Mouse (Mus musculus): ENCODE data around the gene Atp13a5. TPM values are rescaled to one million over a fixed set of nuclear protein-coding genes. Genes with fewer than 3 reads are reported as not detected.

Atp13a5 gene
- polyA plus RNA-seq (2016; fragmentation: Nextera tagmentation; extraction: Ambion mirVana) = 0.04 TPM in 1 of 2 replicates, not detected in the other

- Histone ChIP-seq H3K36me3 (no peaks in the 10 kb centered on the region), H3K4me2 (no peak within 1 kb of the TSS), H3K9ac (no peak within 1 kb of the TSS), H3K4me1 (replicated peaks) (no peaks in the 10 kb centered on the region), H3K27me3 (replicated peaks) (no peaks in the 10 kb centered on the region), H3K4me3 (no peak within 1 kb of the TSS), H3K27ac (ENCODE audit: poor library complexity, severe bottlenecking) (no peak within 1 kb of the TSS), H3K9me3 (replicated peaks) (no peaks in the 10 kb centered on the region)
- ATAC-seq (ENCODE audit: insufficient number of reproducible peaks, low FRiP score) = no peak
- 66% methylated on average over 4 of the region's 4 CpGs for WGBS
Measured at GRCm38 (mm10) chr16:29378458-29378857, at the start of gene Atp13a5. Atp13a5 (minus strand) TSS chr16:29378732.

GRCm38 (mm10) chr16:29414822-29415221 is 36.3 kb upstream of the Atp13a5 start:
- no peak for ATAC-seq (ENCODE audit: insufficient number of reproducible peaks, low FRiP score)
- Histone ChIP-seq H3K9me3 (replicated peaks) (0 out of 2 replicates have a peak, but pooled peaks cover 4% of the 10 kb centered on the region), H3K4me2 (no peak overlapping the region), H3K9ac (no peak overlapping the region), H3K27ac (ENCODE audit: poor library complexity, severe bottlenecking) (no peak overlapping the region), H3K36me3 (no peaks in the 10 kb centered on the region), H3K4me3 (no peak overlapping the region), H3K4me1 (replicated peaks) (no peaks in the 10 kb centered on the region), H3K27me3 (replicated peaks) (no peaks in the 10 kb centered on the region)
- WGBS = 75% methylated on average over 6 of the region's 6 CpGs

- no peak overlapping the region for H3K4me3 ChIP-seq
- no peaks in the 10 kb centered on the region for H3K36me3 ChIP-seq
- H3K4me2 ChIP-seq = no peak overlapping the region
- no peaks in the 10 kb centered on the region for H3K27me3 ChIP-seq (replicated peaks)
- H3K9me3 ChIP-seq (replicated peaks) = 0 out of 2 replicates have a peak, but pooled peaks cover 2% of the 10 kb centered on the region
- no peak for ATAC-seq (ENCODE audit: insufficient number of reproducible peaks, low FRiP score)
- no peak overlapping the region for H3K9ac ChIP-seq
- H3K4me1 ChIP-seq (replicated peaks) = no peaks in the 10 kb centered on the region
- H3K27ac ChIP-seq (ENCODE audit: poor library complexity, severe bottlenecking) = no peak overlapping the region
- 83% methylated on average over 10 of the region's 10 CpGs for WGBS
Measured at GRCm38 (mm10) chr16:29407319-29407718, 28.8 kb upstream of the Atp13a5 start.

- Histone ChIP-seq H3K4me1 (replicated peaks) (no peaks in the 10 kb centered on the region), H3K4me3 (no peak overlapping the region), H3K9ac (no peak overlapping the region), H3K36me3 (no peaks in the 10 kb centered on the region), H3K4me2 (no peak overlapping the region), H3K27me3 (replicated peaks) (no peaks in the 10 kb centered on the region), H3K27ac (ENCODE audit: poor library complexity, severe bottlenecking) (no peak overlapping the region), H3K9me3 (replicated peaks) (no peaks in the 10 kb centered on the region)
- 82% methylated on average over 2 of the region's 2 CpGs for WGBS
- no peak for ATAC-seq (ENCODE audit: insufficient number of reproducible peaks, low FRiP score)
Measured at GRCm38 (mm10) chr16:29399079-29399478, 20.5 kb upstream of the Atp13a5 start.

- Histone ChIP-seq H3K9me3 (replicated peaks) (no peaks in the 10 kb centered on the region), H3K9ac (no peak overlapping the region), H3K4me2 (no peak overlapping the region), H3K4me3 (no peak overlapping the region), H3K4me1 (replicated peaks) (no peaks in the 10 kb centered on the region), H3K27ac (ENCODE audit: poor library complexity, severe bottlenecking) (no peak overlapping the region), H3K27me3 (replicated peaks) (no peaks in the 10 kb centered on the region), H3K36me3 (no peaks in the 10 kb centered on the region)
- ATAC-seq (ENCODE audit: insufficient number of reproducible peaks, low FRiP score) = no peak
- 81% methylated on average over 4 of the region's 4 CpGs for WGBS
Measured at GRCm38 (mm10) chr16:29384781-29385180, 6.2 kb upstream of the Atp13a5 start.

GRCm38 (mm10) chr16:29374636-29375035 is 3.9 kb downstream of the Atp13a5 start:
- H3K27ac ChIP-seq (ENCODE audit: poor library complexity, severe bottlenecking) = no peak overlapping the region
- no peaks in the 10 kb centered on the region for H3K9me3 ChIP-seq (replicated peaks)
- no peak overlapping the region for H3K4me3 ChIP-seq
- WGBS = 81% methylated on average over 8 of the region's 8 CpGs
- H3K36me3 ChIP-seq = no peaks in the 10 kb centered on the region
- H3K4me1 ChIP-seq (replicated peaks) = no peaks in the 10 kb centered on the region
- no peak overlapping the region for H3K9ac ChIP-seq
- H3K27me3 ChIP-seq (replicated peaks) = no peaks in the 10 kb centered on the region
- no peak for ATAC-seq (ENCODE audit: insufficient number of reproducible peaks, low FRiP score)
- H3K4me2 ChIP-seq = no peak overlapping the region

GRCm38 (mm10) chr16:29331351-29332044 is 47.0 kb downstream of the Atp13a5 start:
- no peak overlapping the region for H3K4me3 ChIP-seq
- H3K4me2 ChIP-seq = no peak overlapping the region
- no peaks in the 10 kb centered on the region for H3K4me1 ChIP-seq (replicated peaks)
- no peaks in the 10 kb centered on the region for H3K27me3 ChIP-seq (replicated peaks)
- 76% methylated on average over 3 of the region's 3 CpGs for WGBS
- no peak for ATAC-seq (ENCODE audit: insufficient number of reproducible peaks, low FRiP score)
- H3K36me3 ChIP-seq = no peaks in the 10 kb centered on the region
- H3K9ac ChIP-seq = no peak overlapping the region
- no peaks in the 10 kb centered on the region for H3K9me3 ChIP-seq (replicated peaks)
- H3K27ac ChIP-seq (ENCODE audit: poor library complexity, severe bottlenecking) = no peak overlapping the region

- no peak overlapping the region for H3K27ac ChIP-seq (ENCODE audit: poor library complexity, severe bottlenecking)
- H3K27me3 ChIP-seq (replicated peaks) = no peaks in the 10 kb centered on the region
- H3K4me3 ChIP-seq = no peak overlapping the region
- no peaks in the 10 kb centered on the region for H3K4me1 ChIP-seq (replicated peaks)
- WGBS = 61% methylated on average over 5 of the region's 5 CpGs
- ATAC-seq (ENCODE audit: insufficient number of reproducible peaks, low FRiP score) = no peak
- H3K4me2 ChIP-seq = no peak overlapping the region
- no peaks in the 10 kb centered on the region for H3K9me3 ChIP-seq (replicated peaks)
- no peak overlapping the region for H3K9ac ChIP-seq
- H3K36me3 ChIP-seq = no peaks in the 10 kb centered on the region
Measured at GRCm38 (mm10) chr16:29330948-29331347, 47.6 kb downstream of the Atp13a5 start.

GRCm38 (mm10) chr16:29329213-29329612 is 49.3 kb downstream of the Atp13a5 start:
- no peak for ATAC-seq (ENCODE audit: insufficient number of reproducible peaks, low FRiP score)
- Histone ChIP-seq H3K9me3 (replicated peaks) (no peaks in the 10 kb centered on the region), H3K27ac (ENCODE audit: poor library complexity, severe bottlenecking) (no peak overlapping the region), H3K9ac (no peak overlapping the region), H3K27me3 (replicated peaks) (no peaks in the 10 kb centered on the region), H3K4me1 (replicated peaks) (no peaks in the 10 kb centered on the region), H3K36me3 (no peaks in the 10 kb centered on the region), H3K4me2 (no peak overlapping the region), H3K4me3 (no peak overlapping the region)
- WGBS = 63% methylated on average over 2 of the region's 2 CpGs

GRCm38 (mm10) chr16:29327910-29328309 is 50.6 kb downstream of the Atp13a5 start:
- Histone ChIP-seq H3K9ac (no peak overlapping the region), H3K4me3 (no peak overlapping the region), H3K4me1 (replicated peaks) (no peaks in the 10 kb centered on the region), H3K27ac (ENCODE audit: poor library complexity, severe bottlenecking) (no peak overlapping the region), H3K4me2 (no peak overlapping the region), H3K36me3 (no peaks in the 10 kb centered on the region), H3K27me3 (replicated peaks) (no peaks in the 10 kb centered on the region), H3K9me3 (replicated peaks) (no peaks in the 10 kb centered on the region)
- no peak for ATAC-seq (ENCODE audit: insufficient number of reproducible peaks, low FRiP score)
- 59% methylated on average over 3 of the region's 3 CpGs for WGBS

GRCm38 (mm10) chr16:29325233-29325919 is 53.2 kb downstream of the Atp13a5 start:
- no peak overlapping the region for H3K9ac ChIP-seq

More at GRCm38 (mm10) chr16:29325233-29325919, 53.2 kb downstream of the Atp13a5 start:
- Histone ChIP-seq H3K4me1 (replicated peaks) (no peaks in the 10 kb centered on the region), H3K9me3 (replicated peaks) (no peaks in the 10 kb centered on the region), H3K27me3 (replicated peaks) (no peaks in the 10 kb centered on the region), H3K4me3 (no peak overlapping the region), H3K27ac (ENCODE audit: poor library complexity, severe bottlenecking) (no peak overlapping the region), H3K4me2 (no peak overlapping the region), H3K36me3 (no peaks in the 10 kb centered on the region)
- ATAC-seq (ENCODE audit: insufficient number of reproducible peaks, low FRiP score) = no peak
- 78% methylated on average over 7 of the region's 7 CpGs for WGBS
